Mouse (Mus musculus) adrenal gland, postnatal 10 days (tissue): ENCODE measurements around the gene Sp2. TPM values are rescaled to one million over a fixed set of nuclear protein-coding genes. Genes with fewer than 3 reads are reported as not detected.

Experiments
- DNase-seq: peaks from one replicate; pipeline ENCODE4 v3.0.0; 2021; ENCODE audit warnings: mixed read lengths
- total RNA-seq, 2 experiments: library from RNA; stranded (reverse); gene quantifications; 2 replicates each; pipeline ENCODE4 v1.2.3; 2021

Sp2 gene
- total RNA-seq, 2 experiments from 2014 or later: 14.3 to 16.3 TPM

DNA sequence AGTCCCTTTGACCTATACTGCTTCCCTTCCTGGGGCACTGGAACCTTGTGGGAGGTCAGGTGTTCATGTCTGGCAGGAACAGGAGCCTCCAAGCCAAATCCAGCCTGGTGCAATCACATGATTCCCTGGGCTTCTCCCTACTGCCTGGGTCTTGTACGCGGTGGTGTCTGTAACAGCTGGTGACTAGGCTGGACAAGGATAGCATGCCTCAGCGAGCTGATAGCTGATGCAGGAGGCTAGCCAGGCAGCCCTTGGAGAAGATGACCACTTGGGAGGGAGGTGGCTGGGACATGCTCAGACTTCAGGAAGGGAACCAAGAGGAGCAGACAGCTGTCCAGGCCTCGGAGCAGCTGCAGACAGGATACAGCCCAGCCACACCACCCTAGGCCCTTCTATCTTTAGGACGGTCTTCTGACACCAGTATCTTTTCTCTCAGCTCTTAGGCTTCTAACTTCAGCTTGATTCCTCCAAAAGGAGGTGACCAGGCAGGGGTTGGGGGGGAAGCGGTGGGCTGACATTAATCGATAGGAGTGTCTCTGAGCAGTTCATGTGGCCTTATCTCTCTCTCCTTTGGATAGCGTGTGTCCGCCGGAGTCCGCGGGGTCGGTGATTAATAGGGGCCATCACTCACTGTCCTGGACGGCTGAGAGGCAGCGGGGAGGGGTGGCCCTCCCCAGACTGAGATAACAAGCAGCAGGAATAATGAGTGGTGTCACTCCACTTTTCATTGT lies 76.2 kb downstream of the Sp2 start:
- DNase-seq: no peak

Other genes with a start within 250 kb of the Sp2 start
- 10 to 100 TPM; 19.2 to 22.9 TPM for gene Snx11, start 205.4 kb downstream of the Sp2 start, total RNA-seq
- gene Cbx1, start 193.8 kb downstream of the Sp2 start, total RNA-seq: 10 to 100 TPM; 64.9 to 73.1 TPM
- gene Nfe2l1, start 153.0 kb downstream of the Sp2 start, total RNA-seq: 100 to 1,000 TPM; 300 to 307 TPM
- 10 to 100 TPM; 45.5 to 50.3 TPM for gene Copz2, start 133.1 kb downstream of the Sp2 start, total RNA-seq
- gene Cdk5rap3, start 66.5 kb downstream of the Sp2 start, total RNA-seq: 10 to 100 TPM; 54.1 to 54.9 TPM
- gene Prr15l, start 54.9 kb downstream of the Sp2 start, total RNA-seq: under 1 TPM; 0.24 to 0.66 TPM
- gene Pnpo, start 39.0 kb downstream of the Sp2 start, total RNA-seq: 10 to 100 TPM; 29.1 to 32.5 TPM
- gene Sp6, start 30.4 kb upstream of the Sp2 start, total RNA-seq: under 1 TPM; 0.18 to 0.30 TPM
- gene Scrn2, start 47.0 kb upstream of the Sp2 start, total RNA-seq: 10 to 100 TPM; 22.5 to 25.9 TPM
- gene Lrrc46, start 58.4 kb upstream of the Sp2 start, total RNA-seq: 1 to 10 TPM; 1.0 to 1.1 TPM
- gene Mrpl10, start 58.6 kb upstream of the Sp2 start, total RNA-seq: 100 to 1,000 TPM; 137 to 139 TPM
- gene Osbpl7, start 67.7 kb upstream of the Sp2 start, total RNA-seq: 10 to 100 TPM; 10.2 to 13.2 TPM
- gene Tbx21, start 132.4 kb upstream of the Sp2 start, total RNA-seq: under 1 TPM; 0.21 to 0.64 TPM
- gene Tbkbp1, start 168.5 kb upstream of the Sp2 start, total RNA-seq: 10 to 100 TPM; 20.9 to 25.4 TPM
- 100 to 1,000 TPM; 109 to 115 TPM for gene Kpnb1, start 204.9 kb upstream of the Sp2 start, total RNA-seq